Mouse (Mus musculus) heart, adult 11 months (tissue): ENCODE data around the gene Arpc2.
A peak's percentile ranks its signal among the peaks of the same experiment; 100 is the strongest.

ENCODE experiments used
- DNase-seq: peaks from one replicate; pipeline ENCODE4 v3.0.0; 2022

Arpc2 gene

DNA sequence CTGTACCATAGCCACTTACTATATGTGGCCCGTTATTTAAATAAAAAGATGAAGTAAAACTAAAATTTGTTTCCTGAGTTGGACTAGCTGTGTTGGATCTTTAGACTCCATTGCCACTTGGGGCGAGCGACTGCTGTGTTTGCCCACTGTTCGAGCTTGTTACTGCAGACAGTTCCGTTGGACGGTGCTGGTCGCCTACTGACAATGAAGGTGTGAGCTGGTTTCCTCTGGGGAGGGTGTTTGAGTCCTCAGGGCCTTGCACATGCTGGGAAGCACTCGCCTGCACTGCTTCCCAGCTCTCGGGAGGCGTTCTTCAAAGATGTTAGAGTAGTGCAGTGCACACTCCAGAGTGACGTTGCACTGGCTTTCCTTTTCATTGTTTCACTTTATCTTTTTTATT is 3.7 kb downstream of the Arpc2 start:
- peak; percentile 92 for DNase-seq

DNA sequence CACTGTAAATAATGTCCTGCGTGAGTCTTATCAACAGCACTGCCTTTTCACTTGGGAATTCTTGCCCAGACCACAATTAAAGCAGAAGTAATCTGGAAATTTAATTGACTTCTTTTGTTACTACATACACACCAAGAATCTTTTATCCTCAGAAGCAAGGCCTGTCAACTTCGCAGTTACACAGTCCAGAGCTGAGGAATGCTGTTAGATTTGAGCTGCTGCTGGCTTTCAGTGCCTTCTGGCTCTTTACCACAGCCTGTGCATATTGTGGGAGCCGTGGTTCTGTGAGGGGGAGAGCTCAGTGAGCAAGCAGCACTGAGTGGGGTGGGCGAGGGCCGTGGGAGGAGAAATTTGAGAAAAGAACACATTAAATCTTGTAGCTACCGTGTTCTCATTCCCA is 4.4 kb downstream of the Arpc2 start:
- DNase-seq: peak; percentile 91

DNA sequence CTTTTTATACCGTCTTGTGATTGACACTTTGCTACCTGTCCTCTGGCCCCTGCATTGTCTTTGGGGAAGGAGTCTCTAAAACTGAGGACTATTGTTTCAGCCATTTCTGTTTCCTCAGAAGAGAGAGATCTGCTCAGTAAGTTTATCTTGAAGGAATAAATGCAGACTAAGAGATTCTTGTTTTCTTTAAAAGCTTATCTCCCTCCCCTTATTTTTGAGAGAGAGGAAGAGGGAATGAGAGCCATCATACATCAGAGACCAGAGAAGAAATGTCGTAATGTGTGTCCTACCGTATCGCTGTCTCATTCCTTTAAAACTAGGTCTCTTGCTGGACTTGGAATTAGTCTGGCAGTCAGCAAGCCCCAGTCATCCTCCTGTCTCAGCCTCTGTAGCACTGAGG is 4.9 kb downstream of the Arpc2 start:
- no peak for DNase-seq

DNA sequence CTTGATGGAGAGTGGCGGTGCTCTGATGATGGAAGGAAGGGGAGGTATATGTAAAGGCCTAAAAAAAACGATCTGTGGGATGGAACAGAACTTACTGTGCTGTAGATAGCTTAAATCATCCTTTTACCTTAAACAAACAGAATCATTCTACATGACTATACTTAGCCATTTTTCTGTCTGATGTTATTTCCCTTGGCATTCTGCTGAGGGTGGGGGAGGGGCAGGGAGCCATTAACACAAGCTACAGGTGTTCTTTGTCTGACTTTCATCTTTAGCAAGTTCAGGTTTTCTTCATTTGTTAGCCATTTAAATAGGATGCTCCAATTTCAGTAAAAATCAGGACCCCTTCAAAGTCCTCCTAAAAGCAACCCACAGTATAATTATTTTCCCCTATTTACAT is 9.6 kb downstream of the Arpc2 start:
- no peak for DNase-seq

DNA sequence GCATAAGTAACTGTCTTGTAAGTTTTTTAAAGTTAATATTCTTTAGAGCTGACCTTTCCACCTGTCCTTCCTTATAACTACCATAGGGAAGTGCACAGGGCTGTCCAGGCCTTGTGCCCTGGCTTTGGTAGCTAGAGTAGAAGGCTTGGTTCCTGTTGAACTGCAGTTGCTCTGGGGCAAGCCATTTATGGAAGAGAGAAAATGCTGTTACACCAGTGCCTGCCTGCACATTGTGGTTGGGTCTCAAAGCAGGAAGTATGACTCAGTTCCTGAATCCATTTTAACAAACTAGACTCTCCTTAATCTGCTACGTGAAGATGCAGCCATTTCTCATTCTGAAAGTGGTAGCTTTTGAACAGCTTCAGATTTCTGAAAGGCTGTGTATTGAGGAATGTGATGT is 12.9 kb downstream of the Arpc2 start:
- DNase-seq: peak; percentile 98

DNA sequence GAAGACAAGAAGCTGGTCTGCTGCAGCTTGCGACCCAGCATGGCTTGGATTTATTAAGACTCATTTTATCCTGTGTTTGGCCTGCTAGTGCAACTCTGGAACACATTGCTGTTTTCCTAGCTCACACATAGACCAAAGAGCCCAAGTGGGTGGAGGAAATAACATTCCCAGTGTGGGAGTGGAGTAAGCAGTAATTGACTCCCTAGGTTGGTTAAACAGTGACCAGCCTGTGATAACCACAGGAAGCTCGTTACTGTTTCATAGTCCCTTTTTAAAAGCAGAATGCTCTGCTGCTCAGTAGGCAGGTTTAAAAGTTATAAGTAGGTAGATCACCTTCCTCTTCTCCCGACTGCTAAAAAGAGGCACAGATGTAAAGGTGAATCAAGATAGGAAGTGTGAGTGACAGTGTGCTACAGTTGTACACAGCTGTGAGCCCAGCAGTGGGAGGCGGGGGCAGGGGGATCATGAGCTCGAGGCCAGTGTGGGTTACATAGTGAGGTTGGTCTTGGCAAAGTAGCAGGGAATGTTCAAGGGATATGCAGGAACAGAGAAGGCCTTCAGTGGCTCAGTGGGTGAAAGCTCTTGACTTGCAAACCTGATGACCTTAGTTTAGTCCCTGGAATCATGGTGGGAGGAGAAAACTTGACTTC is 13.6 kb downstream of the Arpc2 start:
- DNase-seq: no peak

DNA sequence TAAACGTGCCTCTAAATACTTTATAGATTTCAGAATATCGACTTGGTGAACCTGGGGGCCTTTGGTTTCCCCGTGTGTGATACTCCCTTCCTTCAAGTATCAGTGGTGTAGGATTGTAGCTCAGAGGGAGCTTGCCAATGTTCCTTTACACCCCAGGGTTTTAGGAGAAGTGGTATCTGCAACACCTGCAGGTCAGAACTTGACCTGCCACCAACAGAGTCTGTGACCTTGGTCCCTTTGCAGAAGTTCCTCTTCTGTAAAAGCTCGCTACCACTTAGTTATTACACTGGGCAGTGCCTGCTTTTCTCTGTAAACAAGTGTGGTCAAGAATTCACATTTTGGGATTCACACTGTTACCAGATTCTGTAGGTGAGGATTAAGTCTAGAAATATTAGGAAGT is 14.2 kb downstream of the Arpc2 start:
- DNase-seq: no peak

DNA sequence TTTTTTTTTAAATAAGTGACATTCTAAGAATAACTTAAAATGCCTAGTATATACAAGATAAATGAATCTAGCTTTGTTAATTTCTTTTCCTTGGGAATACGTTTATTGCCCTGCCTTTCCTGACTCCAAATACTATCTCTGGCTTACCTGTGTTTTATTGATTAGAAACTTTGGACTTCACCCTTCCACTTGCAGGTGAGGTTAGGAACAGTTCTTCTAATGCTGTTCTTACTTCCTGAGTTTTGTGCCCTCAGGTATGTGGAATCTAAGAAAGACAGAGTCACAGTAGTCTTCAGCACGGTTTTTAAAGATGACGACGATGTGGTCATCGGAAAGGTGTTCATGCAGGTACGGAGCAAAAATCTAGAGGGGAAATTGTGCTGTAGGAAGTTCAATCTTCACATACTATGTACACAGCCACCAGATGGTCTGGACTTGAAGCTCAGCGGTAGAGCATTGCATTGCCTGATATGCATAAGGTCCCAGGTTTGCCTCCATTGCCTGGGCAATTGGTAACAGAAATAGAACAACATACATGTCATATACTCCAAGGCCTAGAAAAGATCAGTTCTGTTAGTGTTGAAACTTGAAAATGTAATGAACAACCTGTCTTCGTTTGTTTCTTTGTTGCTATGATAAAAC is 19.9 kb downstream of the Arpc2 start:
- no peak for DNase-seq

DNA sequence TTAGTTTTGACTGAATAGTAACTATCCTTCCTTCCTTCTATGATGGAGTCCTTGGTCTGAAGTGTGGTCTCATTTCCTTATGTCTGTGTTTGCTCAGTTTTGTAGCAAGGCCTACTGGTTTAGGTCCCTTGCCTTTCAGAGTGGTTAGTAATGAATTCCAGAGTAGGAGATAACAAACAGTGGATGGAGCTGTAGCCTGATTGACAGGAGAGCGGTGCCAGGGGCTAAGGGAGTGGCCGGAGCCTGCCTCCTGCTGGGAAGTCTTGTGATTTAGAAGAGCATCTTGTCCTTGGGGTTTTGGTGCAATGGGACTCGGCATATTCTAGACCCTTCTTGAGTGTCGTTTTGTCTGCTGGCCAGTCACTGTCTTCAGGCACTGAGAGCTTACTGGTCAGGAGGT is 20.9 kb downstream of the Arpc2 start:
- DNase-seq: no peak

DNA sequence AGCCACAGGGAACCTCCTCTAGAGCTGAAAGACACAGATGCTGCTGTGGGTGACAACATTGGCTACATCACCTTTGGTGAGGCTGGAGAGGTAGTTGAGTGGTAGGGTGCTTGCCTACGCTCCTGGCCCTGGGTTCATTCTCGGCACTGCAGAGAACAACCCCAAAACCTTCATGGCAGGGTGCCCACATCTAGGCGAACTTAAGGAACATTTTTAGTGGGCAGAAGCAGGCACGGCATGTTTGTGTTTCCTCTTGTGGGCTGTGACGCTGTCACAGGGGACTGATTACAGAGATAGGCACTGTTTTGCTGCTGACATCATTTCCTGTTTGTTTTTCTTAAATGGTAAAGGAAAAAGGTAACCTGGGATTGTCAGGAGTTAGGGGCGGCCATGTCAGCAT is 26.6 kb downstream of the Arpc2 start:
- peak; percentile 91 for DNase-seq

DNA sequence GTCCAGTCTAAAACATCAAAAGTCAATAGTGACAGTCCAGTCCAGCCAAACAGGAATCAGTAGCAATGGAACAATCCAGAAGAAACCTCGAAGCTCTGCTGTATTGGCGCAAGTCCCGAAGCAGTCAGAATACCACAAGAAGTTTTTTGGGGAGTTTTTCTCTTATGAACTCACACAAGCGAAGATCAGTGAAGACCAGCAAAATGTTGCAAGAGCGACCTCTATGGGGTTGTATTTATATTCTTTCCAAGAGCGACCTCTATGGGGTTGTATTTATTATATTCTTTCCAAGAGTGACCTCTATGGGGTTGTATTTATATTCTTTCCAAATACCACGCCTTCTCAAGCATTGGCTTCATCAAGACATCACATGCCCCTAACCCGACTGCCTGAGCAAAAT is 32.9 kb downstream of the Arpc2 start:
- DNase-seq: no peak

DNA sequence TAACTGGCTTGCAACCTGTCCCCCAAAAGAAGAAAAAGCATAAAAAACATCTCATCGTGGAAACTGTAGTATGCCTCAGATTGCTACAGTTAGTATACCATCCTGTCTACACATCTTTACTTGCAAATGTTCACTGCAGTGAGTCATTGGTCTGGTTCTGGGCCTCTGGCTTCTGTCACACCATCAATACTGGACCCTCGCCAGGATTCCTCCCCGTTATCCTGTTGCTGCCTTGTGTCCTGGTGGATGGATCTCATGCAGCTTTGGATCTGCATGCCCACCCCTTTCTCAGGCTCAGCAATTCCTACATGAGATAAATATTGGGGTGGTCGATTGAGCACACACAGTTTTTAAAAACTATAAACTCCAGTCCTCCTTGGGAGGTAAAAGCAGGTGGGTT is 35.8 kb downstream of the Arpc2 start:
- DNase-seq: peak; percentile 76

DNA sequence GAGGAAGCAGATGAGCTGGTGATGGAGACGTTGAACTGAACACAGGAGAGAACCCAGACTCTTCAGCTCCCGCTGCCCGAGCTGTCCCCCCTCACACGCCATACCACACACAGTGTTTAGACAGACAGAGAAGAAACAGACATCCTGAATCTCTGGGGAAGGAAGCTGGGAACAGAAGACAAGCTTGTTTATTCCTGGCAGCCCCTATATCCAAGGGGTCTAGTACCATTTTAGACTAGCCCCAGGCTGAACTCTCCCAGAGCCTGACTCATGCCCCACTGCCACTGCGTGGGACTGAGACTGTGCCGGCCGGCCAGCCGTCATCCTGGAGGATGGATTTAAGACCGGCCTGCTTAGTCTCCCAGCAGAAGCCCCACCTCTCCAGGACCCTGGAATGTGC is 39.1 kb downstream of the Arpc2 start:
- DNase-seq: peak; percentile 86

DNA sequence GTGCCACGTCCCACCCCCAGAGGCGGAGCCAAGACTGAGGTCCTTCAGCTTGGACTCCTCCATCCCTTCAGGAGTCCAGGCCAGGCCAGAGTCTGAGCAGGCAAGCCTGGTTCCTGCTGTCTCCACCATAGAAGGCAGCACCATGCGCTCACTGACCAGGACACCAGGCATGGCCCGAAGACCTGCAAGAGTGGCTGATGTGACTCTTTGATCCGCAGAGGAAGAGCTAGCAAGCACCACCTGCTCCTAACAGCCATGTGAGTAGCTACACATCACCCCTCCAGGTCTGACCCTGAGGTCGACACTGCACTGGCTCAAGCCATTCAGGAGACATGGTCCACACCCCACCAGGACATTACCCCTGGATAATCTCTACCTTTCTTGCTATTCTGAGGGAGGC is 41.2 kb downstream of the Arpc2 start:
- DNase-seq: peak; percentile 91

DNA sequence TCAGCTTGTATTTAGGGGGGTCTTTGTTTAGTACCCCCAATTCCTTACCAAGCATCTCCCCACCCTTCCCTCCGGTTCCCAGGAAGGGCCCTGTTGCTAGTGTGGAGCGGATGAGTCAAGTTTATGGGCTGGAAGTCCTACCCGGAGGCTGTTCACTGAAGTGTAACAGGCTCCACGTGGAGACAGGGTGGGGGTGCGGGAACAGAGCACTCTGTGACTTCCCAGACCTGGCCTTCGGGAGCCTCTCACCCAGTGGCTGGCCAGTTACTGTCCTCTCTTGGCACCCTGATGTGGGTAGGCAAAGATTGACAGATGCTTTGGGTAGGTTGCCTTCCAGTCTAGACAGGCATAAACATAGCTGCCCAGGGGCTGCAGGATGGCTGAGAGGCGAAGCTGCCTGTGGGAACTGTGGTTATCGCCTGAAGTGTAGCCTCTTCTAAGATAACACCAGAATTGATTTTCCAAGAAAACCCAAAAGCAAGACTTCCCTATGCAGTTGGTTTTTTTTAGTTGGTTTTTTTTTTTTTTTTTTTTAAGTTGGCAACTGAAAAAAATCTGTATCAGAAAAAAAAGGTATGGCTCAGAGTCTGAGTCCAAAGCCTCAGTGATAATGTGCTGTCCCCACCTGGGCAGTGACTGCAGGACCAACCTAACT is 42.1 kb downstream of the Arpc2 start:
- no peak for DNase-seq

DNA sequence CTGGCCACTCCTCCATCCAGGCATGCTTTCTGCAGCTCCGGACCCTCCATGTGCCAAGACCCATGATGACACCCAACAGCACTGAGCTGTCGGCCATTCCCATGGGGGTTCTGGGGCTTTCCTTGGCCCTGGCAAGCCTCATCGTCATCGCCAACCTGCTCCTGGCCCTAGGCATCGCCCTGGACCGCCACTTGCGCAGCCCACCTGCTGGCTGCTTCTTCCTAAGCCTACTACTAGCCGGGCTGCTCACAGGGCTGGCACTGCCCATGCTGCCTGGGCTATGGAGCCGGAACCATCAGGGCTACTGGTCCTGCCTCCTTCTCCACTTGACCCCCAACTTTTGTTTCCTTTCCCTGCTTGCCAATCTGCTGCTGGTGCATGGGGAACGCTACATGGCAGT is 42.7 kb downstream of the Arpc2 start, which contains the start of gene Gpbar1:
TSS of gene Gpbar1 (plus strand) at position 13 of the 400 bp plus-strand sequence.
- peak; percentile 88 for DNase-seq

DNA sequence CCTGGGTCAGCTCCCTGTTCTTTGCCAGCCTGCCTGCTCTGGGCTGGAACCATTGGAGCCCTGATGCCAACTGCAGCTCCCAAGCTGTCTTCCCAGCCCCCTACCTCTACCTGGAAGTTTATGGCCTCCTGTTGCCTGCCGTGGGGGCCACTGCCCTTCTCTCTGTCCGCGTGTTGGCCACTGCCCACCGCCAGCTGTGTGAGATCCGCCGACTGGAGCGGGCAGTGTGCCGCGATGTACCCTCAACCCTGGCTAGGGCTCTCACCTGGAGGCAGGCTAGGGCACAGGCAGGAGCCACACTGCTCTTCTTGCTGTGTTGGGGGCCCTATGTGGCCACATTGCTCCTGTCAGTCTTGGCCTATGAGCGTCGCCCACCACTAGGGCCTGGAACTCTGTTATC is 43.1 kb downstream of the Arpc2 start:
- DNase-seq: peak; percentile 91

DNA sequence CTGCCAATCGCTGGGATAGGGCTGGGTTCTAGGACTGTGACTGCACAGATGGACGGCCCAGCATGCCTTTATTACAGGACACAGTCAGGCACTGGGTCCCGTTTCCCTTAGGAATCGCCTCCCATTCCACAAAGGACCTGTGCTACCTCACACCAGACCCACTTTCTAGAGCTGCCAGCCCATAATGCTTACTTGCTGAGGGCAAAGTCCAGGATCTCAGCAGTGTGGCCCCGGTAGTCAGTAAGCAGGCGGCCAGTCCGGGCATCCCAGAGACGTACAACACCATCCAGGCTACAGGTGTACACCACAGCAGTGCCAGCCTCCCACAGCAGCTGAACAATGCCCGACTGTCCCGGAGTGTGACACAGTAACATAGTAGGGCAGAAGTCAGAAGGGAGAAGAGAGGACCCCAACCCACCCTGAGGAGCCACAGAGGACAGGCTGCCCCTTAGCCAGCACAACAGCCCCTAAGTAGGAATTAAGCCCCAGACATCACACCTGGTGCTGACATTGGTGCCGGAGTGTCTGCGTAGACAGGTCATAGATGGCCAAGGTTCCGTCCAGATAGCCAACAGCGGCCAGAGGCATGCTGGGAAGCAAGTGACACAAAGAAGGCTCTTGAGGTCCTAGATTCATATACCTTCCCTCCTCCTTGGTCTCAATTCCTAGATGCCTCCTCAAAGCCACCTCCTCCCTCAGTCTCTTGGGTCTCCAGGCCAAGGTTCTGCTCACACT is 44.9 kb downstream of the Arpc2 start:
- DNase-seq: peak; percentile 84

DNA sequence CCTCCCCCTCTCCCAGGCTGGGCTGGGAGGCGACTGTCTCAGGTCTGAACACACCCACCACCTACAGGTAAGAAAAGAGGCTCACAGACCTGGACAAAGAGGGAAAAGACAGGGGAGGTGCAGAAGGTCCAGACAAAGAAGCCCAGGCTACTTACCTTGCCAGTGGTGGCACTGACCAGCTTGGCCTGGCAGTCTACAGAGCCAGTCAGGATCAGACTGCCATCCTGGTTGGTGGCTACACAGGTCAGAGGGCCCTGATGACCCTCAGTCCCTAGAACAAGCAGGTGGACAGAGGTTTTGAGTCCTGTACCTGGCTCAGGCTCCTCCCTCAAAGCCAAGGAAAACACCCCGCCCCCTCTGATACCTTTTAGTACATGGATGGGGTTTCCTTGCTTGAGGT is 45.5 kb downstream of the Arpc2 start:
- DNase-seq: peak; percentile 90

DNA sequence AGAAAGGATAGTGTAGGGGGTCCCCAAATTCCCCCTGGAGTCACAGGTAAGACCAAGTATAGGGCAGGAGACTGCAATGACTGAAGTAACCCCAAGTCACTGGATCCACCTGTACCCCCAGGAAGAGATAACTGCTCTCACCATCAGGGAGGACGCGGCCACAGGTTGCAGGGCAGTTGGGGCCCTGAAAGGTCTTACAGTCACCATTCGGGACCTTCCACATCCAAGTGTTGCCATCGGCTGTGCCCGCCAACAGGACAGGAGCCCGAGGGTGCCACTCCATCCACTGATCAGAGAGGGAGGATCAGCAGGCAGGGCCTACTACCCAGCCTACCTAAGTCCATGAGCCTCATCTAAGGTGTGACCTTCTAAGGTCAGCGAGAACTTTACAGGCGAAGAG is 46.0 kb downstream of the Arpc2 start:
- DNase-seq: peak; percentile 89

DNA sequence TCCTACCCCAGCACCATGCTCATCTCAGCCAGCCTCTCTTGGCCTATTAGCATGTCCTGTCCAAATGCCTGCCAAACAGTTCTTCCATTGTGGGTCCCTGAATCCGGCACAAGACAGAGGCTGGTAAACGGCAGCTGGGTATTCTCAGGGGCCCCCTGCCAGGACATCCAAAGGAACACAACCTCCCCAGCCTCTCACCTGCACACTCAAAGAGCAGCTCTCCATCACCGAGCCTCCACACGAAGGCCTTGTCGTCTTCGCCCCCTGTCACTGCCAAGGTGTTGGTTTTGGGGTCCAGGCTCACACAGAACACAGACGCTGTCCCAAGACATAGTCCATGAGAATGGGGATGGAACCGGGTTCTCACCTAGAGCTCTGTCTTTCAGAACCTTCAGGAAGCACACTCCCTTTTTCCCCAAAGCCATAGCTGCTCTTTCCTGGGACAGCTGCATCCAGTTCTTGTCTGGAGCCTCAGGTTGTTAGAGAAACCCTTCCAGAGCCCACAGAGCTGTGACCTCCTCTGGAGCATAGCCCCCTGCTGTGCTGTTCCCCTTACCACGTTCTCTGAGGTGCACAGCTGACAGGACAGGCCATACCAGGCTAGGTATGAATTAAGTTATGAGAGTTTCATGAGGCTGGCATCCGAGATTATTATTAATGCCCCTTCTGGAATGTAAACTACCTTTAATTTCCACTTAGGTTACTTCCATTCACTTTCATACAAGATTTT is 47.2 kb downstream of the Arpc2 start:
- DNase-seq: peak; percentile 93

DNA sequence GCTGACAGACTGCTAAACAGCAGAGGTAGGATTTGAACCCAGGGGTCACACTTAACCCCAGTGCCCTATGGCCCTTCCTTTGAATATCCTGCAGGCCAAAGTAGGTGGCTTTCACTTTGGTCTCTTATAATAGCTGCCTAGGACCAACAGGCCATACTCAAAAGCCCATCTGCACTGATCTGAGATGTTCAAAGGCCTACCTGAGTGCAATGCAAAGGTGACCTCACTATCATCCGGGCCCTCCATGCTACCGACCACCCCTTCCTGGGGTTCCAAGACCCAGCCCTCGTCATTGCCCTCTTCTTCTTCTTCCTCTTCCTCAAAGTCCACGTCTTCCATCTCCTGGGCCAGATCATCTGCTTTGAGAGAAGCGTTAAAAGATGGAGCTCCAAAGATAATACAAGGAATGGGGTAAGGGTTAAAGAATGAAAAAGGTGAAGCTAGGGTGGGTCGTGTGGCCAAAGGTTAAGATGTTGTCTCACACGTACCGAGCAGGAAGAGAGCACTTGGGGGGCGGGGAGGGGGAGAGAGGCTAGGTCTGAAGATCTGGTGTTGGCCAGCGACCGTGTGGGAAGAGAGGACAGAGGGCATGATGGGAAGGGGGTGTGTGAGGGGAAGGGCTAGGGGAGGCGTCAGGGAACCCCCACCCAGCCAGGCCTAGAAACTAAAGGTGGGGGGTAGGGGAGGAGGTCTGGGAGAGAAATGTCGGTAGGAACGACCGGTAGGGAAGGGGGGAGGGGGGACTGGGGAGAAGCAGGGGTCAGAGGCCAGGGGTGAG is 48.0 kb downstream of the Arpc2 start:
- DNase-seq: peak; percentile 98
